Mouse (Mus musculus) heart, adult 9 months (tissue): ENCODE measurements around the gene Syvn1.
"Not testable (repeated sequence)": the region's sequence is repeated elsewhere in the genome, so short reads cannot be mapped to it uniquely, and the experiment has no call there.

Experiments
- DNase-seq, 2 experiments: peaks; one replicate each; pipeline ENCODE4 v3.0.0; 2022; ENCODE audit warnings: low spot score in 2 of 2

Gene Syvn1

GRCm38 (mm10) chr19:6040002-6040401 is 6.4 kb upstream of the Syvn1 start:
- DNase-seq, result no peak

GRCm38 (mm10) chr19:6042293-6042692 is 4.1 kb upstream of the Syvn1 start:
- DNase-seq, result no peak

GRCm38 (mm10) chr19:6044102-6044501 is 2.3 kb upstream of the Syvn1 start:
- not testable (repeated sequence) for DNase-seq

GRCm38 (mm10) chr19:6045366-6046293 is 746 bp upstream of the Syvn1 start:
- no peak for DNase-seq

GRCm38 (mm10) chr19:6047154-6047898 is 950 bp downstream of the Syvn1 start:
- DNase-seq, result peak in 1 of 2 experiments; percentile 30

GRCm38 (mm10) chr19:6047899-6048166 is 1.5 kb downstream of the Syvn1 start:
- DNase-seq, result no peak

GRCm38 (mm10) chr19:6048681-6049410 is 2.5 kb downstream of the Syvn1 start:
- DNase-seq, result peak in 1 of 2 experiments; percentile 19

- DNase-seq, result no peak
Measured at GRCm38 (mm10) chr19:6052516-6052915, 6.1 kb downstream of the Syvn1 start.

GRCm38 (mm10) chr19:6054296-6054695 is 7.9 kb downstream of the Syvn1 start:
- no peak for DNase-seq

GRCm38 (mm10) chr19:6056696-6057095 is 10.3 kb downstream of the Syvn1 start:
- DNase-seq, result no peak

- peak; percentile 99 for DNase-seq
Measured at GRCm38 (mm10) chr19:6057313-6058096, 11.1 kb downstream of the Syvn1 start, which contains the start of the genes Mrpl49 and Fau. Gene Mrpl49 (minus strand): TSS chr19:6057785. Gene Fau (plus strand): TSS chr19:6057844.

GRCm38 (mm10) chr19:6058513-6058912 is 12.1 kb downstream of the Syvn1 start:
- DNase-seq, result no peak

- DNase-seq, result no peak
Measured at GRCm38 (mm10) chr19:6058966-6059365, 12.6 kb downstream of the Syvn1 start.

- DNase-seq, result peak; percentile 94 to 97
Measured at GRCm38 (mm10) chr19:6061021-6061533, 14.7 kb downstream of the Syvn1 start, which contains the start of gene Znhit2. Gene Znhit2 (plus strand): TSS chr19:6061192.

- DNase-seq, result no peak
Measured at GRCm38 (mm10) chr19:6061641-6062302, 15.4 kb downstream of the Syvn1 start.

GRCm38 (mm10) chr19:6062418-6062817 is 16.0 kb downstream of the Syvn1 start:
- DNase-seq, result no peak

GRCm38 (mm10) chr19:6063081-6063480 is 16.7 kb downstream of the Syvn1 start:
- no peak for DNase-seq

- no peak for DNase-seq
Measured at GRCm38 (mm10) chr19:6066571-6066970, 20.2 kb downstream of the Syvn1 start.

- DNase-seq, result peak; percentile 57 to 62
Measured at GRCm38 (mm10) chr19:6067011-6067723, 20.8 kb downstream of the Syvn1 start.
